Mouse (Mus musculus) midbrain, embryonic 12.5 days (tissue): ENCODE results near the gene Adamtsl1. TPM values are rescaled to one million over a fixed set of nuclear protein-coding genes. Genes with fewer than 3 reads are reported as not detected.

ENCODE experiments used
- ATAC-seq: fragments of 200-750 bp; cut with Nextera tagmentation; 2 replicates; pipeline ENCODE4 v1.8.0; 2017; ENCODE audit warnings: low read depth, moderate TSS enrichment, moderate library complexity; ENCODE audit not compliant: low FRiP score
- H3K27ac ChIP-seq: fragments of 300-500 bp; sonication (generic); replicated peaks from 2 replicates; pipeline ENCODE4 v1.5.1; 2016; ENCODE audit warnings: mild to moderate bottlenecking
- H3K27me3 ChIP-seq: fragments of 300-500 bp; sonication (generic); 2 replicates; pipeline ENCODE4 v1.6.1; 2016; ENCODE audit warnings: mild to moderate bottlenecking
- H3K36me3 ChIP-seq: fragments of 300-500 bp; sonication (generic); 2 replicates; pipeline ENCODE4 v1.6.1; 2016
- H3K4me1 ChIP-seq: fragments of 300-500 bp; sonication (generic); 2 replicates; pipeline ENCODE4 v1.6.1; 2016
- H3K4me2 ChIP-seq: fragments of 300-500 bp; sonication (generic); replicated peaks from 2 replicates; pipeline ENCODE4 v1.6.1; 2016; ENCODE audit warnings: mild to moderate bottlenecking, moderate library complexity
- H3K4me3 ChIP-seq: fragments of 300-500 bp; sonication (generic); 2 replicates; pipeline ENCODE4 v1.5.1; 2016; ENCODE audit warnings: mild to moderate bottlenecking
- H3K9ac ChIP-seq: fragments of 300-500 bp; sonication (generic); replicated peaks from 2 replicates; pipeline ENCODE4 v1.6.1; 2016; ENCODE audit warnings: mild to moderate bottlenecking, moderate library complexity
- H3K9me3 ChIP-seq: fragments of 300-500 bp; sonication (generic); 2 replicates; pipeline ENCODE4 v1.6.1; 2016; ENCODE audit warnings: mild to moderate bottlenecking
- WGBS: fragments of 180-500 bp; shearing (Covaris S2); methylation state at CpG from one replicate; pipeline ENCODE4 v1.1.7; 2016; 5-methylcytosine and 5-hydroxymethylcytosine counted together
- polyA plus RNA-seq: library from polyadenylated mRNA; unstranded; fragments of >200 nt; fragmentation: Nextera tagmentation; extraction: Ambion mirVana; gene quantifications from 2 replicates; pipeline ENCODE4 v1.2.1, GENCODE M21; 2016

Gene Adamtsl1
- polyA plus RNA-seq, 1 experiment from 2014 or later, result 10.2 TPM

GRCm38 (mm10) chr4:85881318-85881717, 367.3 kb downstream of the Adamtsl1 start:
- H3K27me3 ChIP-seq, result no peaks in the 10 kb centered on the region
- H3K4me1 ChIP-seq, result no peaks in the 10 kb centered on the region
- no peak overlapping the region for H3K27ac ChIP-seq
- H3K36me3 ChIP-seq, result no peaks in the 10 kb centered on the region
- 90% methylated on average over 4 of the region's 4 CpGs for WGBS
- H3K4me3 ChIP-seq, result no peak overlapping the region
- no peak for ATAC-seq
- H3K9ac ChIP-seq, result no peak overlapping the region
- H3K9me3 ChIP-seq, result no peaks in the 10 kb centered on the region
- no peak overlapping the region for H3K4me2 ChIP-seq

DNA sequence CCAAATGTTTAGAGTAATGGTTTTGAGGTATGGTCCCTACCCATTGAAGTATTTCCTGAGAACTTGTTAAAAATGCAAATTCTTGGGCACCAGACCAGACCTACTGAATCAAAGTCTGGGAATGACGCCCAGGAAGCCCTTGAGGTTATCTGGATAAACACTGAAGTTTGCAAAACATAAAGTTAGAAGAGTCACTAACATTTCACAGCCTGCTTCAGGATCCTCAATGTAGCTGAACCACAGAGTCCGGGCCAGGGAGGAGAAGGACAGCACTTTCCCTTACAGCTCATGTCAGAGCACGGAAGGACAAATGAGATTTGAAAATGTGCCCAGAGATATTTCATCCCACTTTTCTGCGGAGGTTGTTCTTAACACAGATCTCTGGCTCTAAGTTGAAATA, 370.1 kb downstream of the Adamtsl1 start:
- H3K4me1 ChIP-seq, result no peaks in the 10 kb centered on the region
- H3K27ac ChIP-seq, result no peak overlapping the region
- H3K9ac ChIP-seq, result no peak overlapping the region
- no peaks in the 10 kb centered on the region for H3K27me3 ChIP-seq
- H3K36me3 ChIP-seq, result no peaks in the 10 kb centered on the region
- WGBS, result 94% methylated on average over 4 of the region's 4 CpGs
- no peaks in the 10 kb centered on the region for H3K9me3 ChIP-seq
- H3K4me2 ChIP-seq, result no peak overlapping the region
- ATAC-seq, result no peak
- H3K4me3 ChIP-seq, result no peak overlapping the region

- no peak overlapping the region for H3K27ac ChIP-seq
- no peaks in the 10 kb centered on the region for H3K4me1 ChIP-seq
- H3K4me3 ChIP-seq, result no peak overlapping the region
- no peaks in the 10 kb centered on the region for H3K9me3 ChIP-seq
- no peaks in the 10 kb centered on the region for H3K27me3 ChIP-seq
- H3K9ac ChIP-seq, result no peak overlapping the region
- 77% methylated on average over 2 of the region's 2 CpGs for WGBS
- H3K4me2 ChIP-seq, result no peak overlapping the region
- ATAC-seq, result no peak
- no peaks in the 10 kb centered on the region for H3K36me3 ChIP-seq
These were observed 376.1 kb downstream of the Adamtsl1 start for GRCm38 (mm10) chr4:85889877-85890598.

- Histone ChIP-seq H3K9ac (no peak overlapping the region), H3K27me3 (no peaks in the 10 kb centered on the region), H3K9me3 (no peaks in the 10 kb centered on the region), H3K27ac (no peak overlapping the region), H3K36me3 (no peaks in the 10 kb centered on the region), H3K4me2 (no peak overlapping the region), H3K4me3 (no peak overlapping the region), H3K4me1 (no peaks in the 10 kb centered on the region)
- ATAC-seq, result no peak
- 82% methylated on average over 4 of the region's 4 CpGs for WGBS
These were observed 387.3 kb downstream of the Adamtsl1 start for GRCm38 (mm10) chr4:85901316-85901715.

DNA sequence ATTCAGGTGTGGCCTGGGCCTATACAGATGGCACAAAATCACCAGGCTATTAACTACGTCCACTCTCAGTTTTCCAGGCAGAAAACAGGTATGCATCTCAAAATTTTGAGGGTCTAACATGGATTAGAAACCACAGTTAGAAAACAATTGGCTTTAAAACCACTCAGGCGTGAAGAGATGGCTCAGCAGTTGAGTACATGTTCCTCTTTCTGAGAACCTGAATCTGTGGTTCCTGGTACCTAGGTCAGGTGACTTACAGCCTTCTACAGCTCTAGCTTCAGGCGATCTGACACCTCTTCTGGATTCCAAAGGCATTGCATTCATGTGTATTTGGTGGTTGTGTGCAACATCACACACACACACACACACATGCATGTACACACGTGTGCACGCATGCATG, 390.2 kb downstream of the Adamtsl1 start:
- 82% methylated on average over 5 of the region's 5 CpGs for WGBS
- no peak for ATAC-seq
- H3K9ac ChIP-seq, result no peak overlapping the region

DNA sequence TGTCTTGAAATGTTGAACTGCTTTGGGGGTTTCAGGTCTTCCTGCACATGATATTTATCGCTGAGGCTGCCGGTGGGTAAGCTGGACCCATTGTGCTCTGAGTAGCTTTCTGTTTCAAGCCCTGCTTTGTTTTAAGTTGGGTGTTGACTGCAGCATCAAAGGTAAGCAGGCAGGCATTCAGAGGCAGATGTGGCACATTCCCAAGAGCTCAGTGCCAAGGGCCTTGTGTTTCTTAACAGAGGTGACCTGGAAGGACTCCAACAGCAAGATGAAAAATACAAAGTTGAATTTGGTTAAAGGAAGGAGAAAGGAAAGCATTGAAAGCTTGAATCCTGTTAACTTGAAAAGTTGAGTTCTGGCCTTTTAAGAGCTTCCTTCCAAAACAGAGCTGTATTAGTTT, 402.1 kb downstream of the Adamtsl1 start:
- no peaks in the 10 kb centered on the region for H3K9me3 ChIP-seq
- H3K27ac ChIP-seq, result no peak overlapping the region
- H3K9ac ChIP-seq, result no peak overlapping the region
- ATAC-seq, result no peak
- no peaks in the 10 kb centered on the region for H3K36me3 ChIP-seq
- H3K4me2 ChIP-seq, result no peak overlapping the region
- no peaks in the 10 kb centered on the region for H3K27me3 ChIP-seq
- 45% methylated on average over 2 of the region's 2 CpGs for WGBS
- no peaks in the 10 kb centered on the region for H3K4me1 ChIP-seq
- H3K4me3 ChIP-seq, result no peak overlapping the region

More for the DNA sequence above, 390.2 kb downstream of the Adamtsl1 start:
- no peak overlapping the region for H3K27ac ChIP-seq
- H3K36me3 ChIP-seq, result no peaks in the 10 kb centered on the region
- H3K27me3 ChIP-seq, result no peaks in the 10 kb centered on the region
- H3K4me2 ChIP-seq, result no peak overlapping the region
- H3K4me1 ChIP-seq, result no peaks in the 10 kb centered on the region
- H3K9me3 ChIP-seq, result no peaks in the 10 kb centered on the region
- no peak overlapping the region for H3K4me3 ChIP-seq

GRCm38 (mm10) chr4:85918366-85918765, 404.4 kb downstream of the Adamtsl1 start:
- no peaks in the 10 kb centered on the region for H3K36me3 ChIP-seq
- no peak overlapping the region for H3K9ac ChIP-seq
- no peaks in the 10 kb centered on the region for H3K27me3 ChIP-seq
- no peaks in the 10 kb centered on the region for H3K4me1 ChIP-seq
- no peak overlapping the region for H3K4me2 ChIP-seq
- no peaks in the 10 kb centered on the region for H3K9me3 ChIP-seq
- H3K4me3 ChIP-seq, result no peak overlapping the region
- WGBS, result 83% methylated on average over 4 of the region's 4 CpGs
- no peak for ATAC-seq
- H3K27ac ChIP-seq, result no peak overlapping the region

DNA sequence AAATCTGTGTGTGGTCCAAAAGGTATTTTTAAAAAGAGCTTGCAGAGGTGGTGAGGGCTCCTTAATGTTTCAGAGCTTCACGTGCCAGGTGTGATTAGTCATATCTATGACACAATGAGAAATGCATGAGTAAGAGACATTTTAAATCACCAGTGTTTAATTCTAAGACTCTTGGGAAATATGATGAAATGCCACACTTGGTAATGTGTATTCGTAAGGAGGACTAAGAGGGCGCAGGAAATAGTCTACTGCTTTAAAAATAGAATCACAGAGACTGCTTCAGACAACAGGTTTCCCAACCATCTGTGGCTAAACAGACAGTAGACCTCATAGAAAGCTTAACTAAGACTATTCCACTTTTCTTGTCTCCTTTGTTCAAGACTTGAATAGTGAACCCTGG, 406.5 kb downstream of the Adamtsl1 start:
- no peak for ATAC-seq
- Histone ChIP-seq H3K9me3 (no peaks in the 10 kb centered on the region), H3K36me3 (no peaks in the 10 kb centered on the region), H3K4me3 (no peak overlapping the region), H3K27ac (no peak overlapping the region), H3K4me1 (no peaks in the 10 kb centered on the region), H3K4me2 (no peak overlapping the region), H3K27me3 (no peaks in the 10 kb centered on the region), H3K9ac (no peak overlapping the region)
- 82% methylated on average over 3 of the region's 3 CpGs for whole genome bisulfite sequencing

- Histone ChIP-seq H3K4me1 (no peaks in the 10 kb centered on the region), H3K36me3 (no peaks in the 10 kb centered on the region), H3K4me2 (no peak overlapping the region), H3K27me3 (no peaks in the 10 kb centered on the region), H3K27ac (no peak overlapping the region), H3K9ac (no peak overlapping the region), H3K9me3 (no peaks in the 10 kb centered on the region), H3K4me3 (no peak overlapping the region)
- WGBS, result 90% methylated on average over 4 of the region's 4 CpGs
- ATAC-seq, result no peak
These were observed 408.8 kb downstream of the Adamtsl1 start for GRCm38 (mm10) chr4:85922741-85923140.

- H3K4me3 ChIP-seq, result no peak overlapping the region
- no peak overlapping the region for H3K4me2 ChIP-seq
- H3K27me3 ChIP-seq, result no peaks in the 10 kb centered on the region
These were observed 418.2 kb downstream of the Adamtsl1 start for GRCm38 (mm10) chr4:85932129-85932528.

DNA sequence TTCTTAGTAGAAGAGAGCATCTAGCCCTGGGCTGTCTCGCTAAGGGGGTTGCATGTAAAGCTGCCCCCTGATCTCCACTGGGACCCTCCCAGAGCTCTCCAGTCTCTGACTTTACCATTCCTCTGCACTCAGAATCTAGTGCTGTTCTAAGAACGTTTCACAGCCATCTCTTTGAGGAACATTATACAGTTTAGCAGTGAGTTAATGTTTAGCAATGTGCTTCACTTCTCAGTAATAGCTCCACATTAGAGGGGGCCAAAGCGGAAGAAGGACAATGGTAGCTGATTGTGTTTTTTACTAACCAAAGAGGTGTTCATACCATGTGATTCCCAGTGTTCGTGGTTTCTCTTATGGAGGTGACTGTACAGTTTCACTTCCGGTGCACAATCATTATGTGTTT, 425.5 kb downstream of the Adamtsl1 start:
- Histone ChIP-seq H3K4me3 (no peak overlapping the region), H3K9ac (no peak overlapping the region), H3K9me3 (no peaks in the 10 kb centered on the region), H3K4me1 (no peaks in the 10 kb centered on the region), H3K4me2 (no peak overlapping the region), H3K27ac (no peak overlapping the region), H3K36me3 (no peaks in the 10 kb centered on the region), H3K27me3 (no peaks in the 10 kb centered on the region)
- no peak for ATAC-seq
- WGBS, result 88% methylated on average over 5 of the region's 5 CpGs

More at GRCm38 (mm10) chr4:85932129-85932528, 418.2 kb downstream of the Adamtsl1 start:
- H3K9me3 ChIP-seq, result no peaks in the 10 kb centered on the region
- H3K4me1 ChIP-seq, result no peaks in the 10 kb centered on the region
- no peak overlapping the region for H3K9ac ChIP-seq
- H3K36me3 ChIP-seq, result no peaks in the 10 kb centered on the region
- no peak overlapping the region for H3K27ac ChIP-seq
- ATAC-seq, result no peak

- WGBS, result 92% methylated on average over 2 of the region's 2 CpGs
- Histone ChIP-seq H3K4me3 (no peak overlapping the region), H3K4me1 (no peaks in the 10 kb centered on the region), H3K9ac (no peak overlapping the region), H3K36me3 (no peaks in the 10 kb centered on the region), H3K27me3 (no peaks in the 10 kb centered on the region), H3K9me3 (no peaks in the 10 kb centered on the region), H3K27ac (no peak overlapping the region), H3K4me2 (no peak overlapping the region)
- no peak for ATAC-seq
These were observed 427.9 kb downstream of the Adamtsl1 start for GRCm38 (mm10) chr4:85941857-85942256.

DNA sequence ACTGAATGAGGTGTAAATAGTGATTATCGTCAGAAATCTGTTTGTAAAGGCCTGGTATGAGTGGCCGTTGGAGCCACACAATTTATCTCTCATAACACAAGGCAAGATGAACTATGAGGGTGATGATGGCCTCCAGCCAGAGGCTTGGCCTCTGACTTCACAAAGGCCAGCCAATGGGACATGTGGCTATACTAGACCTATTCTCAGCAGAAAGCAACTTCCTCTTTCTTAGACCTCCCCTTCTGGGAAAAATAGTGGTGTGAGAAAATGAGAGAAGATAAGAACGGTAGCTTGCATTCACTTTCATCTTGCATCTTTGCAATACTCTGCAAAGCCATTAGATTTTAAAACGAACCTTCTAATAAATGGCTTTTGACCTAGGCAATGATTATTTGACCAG, 439.6 kb downstream of the Adamtsl1 start:
- no peak overlapping the region for H3K9ac ChIP-seq
- no peaks in the 10 kb centered on the region for H3K4me1 ChIP-seq
- H3K9me3 ChIP-seq, result no peaks in the 10 kb centered on the region
- no peak overlapping the region for H3K27ac ChIP-seq
- H3K36me3 ChIP-seq, result no peaks in the 10 kb centered on the region
- no peak overlapping the region for H3K4me2 ChIP-seq
- H3K27me3 ChIP-seq, result no peaks in the 10 kb centered on the region
- 88% methylated on average over 4 of the region's 4 CpGs for WGBS
- no peak for ATAC-seq
- H3K4me3 ChIP-seq, result no peak overlapping the region
